8 mouse cellular contexts compared by ENCODE assay signal in the genomic region with DNA sequence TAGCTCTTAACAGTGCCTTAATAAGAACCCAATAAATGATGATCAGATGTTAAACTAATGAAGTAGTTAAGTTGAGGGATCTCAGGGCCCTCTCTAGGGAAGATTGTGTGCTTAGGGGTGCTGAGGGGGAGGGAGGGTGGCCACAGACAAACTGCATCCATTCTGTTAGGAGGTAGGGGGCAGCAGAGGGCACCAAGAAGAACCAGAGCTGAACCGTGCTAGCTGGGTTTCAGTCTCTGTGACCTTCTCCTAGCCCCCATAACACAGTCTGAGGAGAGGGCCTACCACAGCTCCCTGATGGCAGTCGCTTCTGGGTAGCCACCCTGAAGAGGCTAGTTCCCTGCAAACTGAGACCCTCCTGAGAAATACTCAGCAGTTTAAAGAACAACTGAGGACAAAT.
DNase-seq lines count a peak whose midpoint lies in the region; ATAC-seq and TF ChIP-seq lines count a peak whose summit lies in the region.
"Had no signal": no experiment of that assay in that cellular context is flagged by ENCODE, and none has a peak within 500 bp of the region (broad histone marks: within the 10 kb centered on the region; RNA-seq: fewer than 3 reads in every experiment).

No protein-coding gene starts in this region.

- no peaks in the 10 kb centered on the region for H3K9me3 ChIP-seq in hindbrain, embryonic 11.5 days (ENCODE audit: control insufficient read depth, low read length)
- H3K9me3 ChIP-seq in hindbrain, embryonic 13.5 days, result no peaks in the 10 kb centered on the region
- no peaks in the 10 kb centered on the region for H3K9me3 ChIP-seq in ES-E14 (ENCODE audit: control insufficient read depth, insufficient read depth, low read depth, low read length)
- no peaks in the 10 kb centered on the region for H3K9me3 ChIP-seq in liver, embryonic 14.5 days (ENCODE audit: control insufficient read depth, low read length)
- H3K9me3 ChIP-seq: liver, embryonic 15.5 days had no signal

- no peak overlapping the region for H3K27ac ChIP-seq in hindbrain, embryonic 11.5 days (ENCODE audit: low read depth, low read length)
- H3K27ac ChIP-seq in hindbrain, embryonic 13.5 days, result no peak overlapping the region
- H3K27ac ChIP-seq in ES-E14 (ENCODE audit: insufficient read depth, low read depth, low read length, poor library complexity, severe bottlenecking), result no peak overlapping the region
- H3K27ac ChIP-seq in liver, embryonic 14.5 days, result no peak overlapping the region
- H3K27ac ChIP-seq: liver, embryonic 15.5 days had no signal

- H3K36me3 ChIP-seq in hindbrain, embryonic 11.5 days (ENCODE audit: control insufficient read depth, insufficient read depth, low read length), result no peaks in the 10 kb centered on the region
- no peaks in the 10 kb centered on the region for H3K36me3 ChIP-seq in hindbrain, embryonic 13.5 days
- H3K36me3 ChIP-seq in ES-E14 (ENCODE audit: control insufficient read depth, insufficient read depth, low read length, poor library complexity, severe bottlenecking), result no peaks in the 10 kb centered on the region
- no peaks in the 10 kb centered on the region for H3K36me3 ChIP-seq in liver, embryonic 14.5 days (replicated peaks; ENCODE audit: control insufficient read depth, insufficient read depth, low read depth)
- H3K36me3 ChIP-seq: liver, embryonic 15.5 days had no signal

- no peaks in the 10 kb centered on the region for H3K4me1 ChIP-seq in hindbrain, embryonic 11.5 days (replicated peaks; ENCODE audit: control insufficient read depth, insufficient read depth, low read length)
- peaks cover 4% of the 10 kb centered on the region; the same call in 1 of the 2 replicates for H3K4me1 ChIP-seq in hindbrain, embryonic 13.5 days (replicated peaks)
- H3K4me1 ChIP-seq in ES-E14 (ENCODE audit: control insufficient read depth in 2 of 2, insufficient read depth in 2 of 2, low read length in 2 of 2, poor library complexity in 1 of 2), result no peaks in the 10 kb centered on the region
- no peaks in the 10 kb centered on the region for H3K4me1 ChIP-seq in liver, embryonic 14.5 days (replicated peaks; ENCODE audit: control insufficient read depth in 2 of 2, insufficient read depth in 2 of 2, low read length in 1 of 2)
- H3K4me1 ChIP-seq: liver, embryonic 15.5 days had no signal

- TF ChIP-seq CTCF in brain, embryonic 14.5 days (IDR thresholded peaks at IDR 0.05; ENCODE audit: borderline replicate concordance, extremely low read depth, insufficient read depth, insufficient read length), result peak; percentile 67
- TF ChIP-seq CTCF in liver, embryonic 14.5 days (IDR thresholded peaks at IDR 0.05; ENCODE audit: low read depth), result peak; percentile 65

- 13% methylated on average over 2 of the region's 2 CpGs for WGBS in hindbrain, embryonic 11.5 days
- WGBS in hindbrain, embryonic 13.5 days, result 8% methylated on average over 2 of the region's 2 CpGs
- WGBS in liver, embryonic 14.5 days (ENCODE audit: insufficient replicate concordance), result 23% methylated on average over 2 of the region's 2 CpGs

- no peaks in the 10 kb centered on the region; the same call in 1 of the 2 replicates for H3K27me3 ChIP-seq in hindbrain, embryonic 11.5 days (ENCODE audit: control insufficient read depth, insufficient read depth, low read length)
- H3K27me3 ChIP-seq in hindbrain, embryonic 13.5 days, result peaks cover 15% of the 10 kb centered on the region
- no peaks in the 10 kb centered on the region for H3K27me3 ChIP-seq in liver, embryonic 14.5 days (ENCODE audit: control insufficient read depth, insufficient read depth, low read length)
- H3K27me3 ChIP-seq: liver, embryonic 15.5 days had no signal

- TF ChIP-seq POLR2A in brain, embryonic 14.5 days (IDR thresholded peaks at IDR 0.05; ENCODE audit: borderline replicate concordance, extremely low read depth, insufficient read depth, insufficient read length, poor library complexity, severe bottlenecking), result no peak

- in situ Hi-C loops in ES-E14 (cut with MboI; ENCODE audit: low sequenced_read_pairs in 2 of 2, unreplicated experiment in 2 of 2), result no loop called here

- TF ChIP-seq EP300 in liver, embryonic 14.5 days (IDR thresholded peaks at IDR 0.05; ENCODE audit: low read depth), result no peak

- ATAC-seq in hindbrain, embryonic 11.5 days (ENCODE audit: low FRiP score), result 0 out of 2 replicates have a peak, but pooled peaks have one; percentile 30
- no peak for ATAC-seq in hindbrain, embryonic 13.5 days (ENCODE audit: low FRiP score)
- ATAC-seq in liver, embryonic 14.5 days (ENCODE audit: insufficient read depth), result no peak
- ATAC-seq in activated CD4-positive, CD25-positive, alpha-beta regulatory T cell, adult 4 months, result no peak

- no peak overlapping the region for H3K4me3 ChIP-seq in hindbrain, embryonic 11.5 days (ENCODE audit: low read depth, low read length)
- H3K4me3 ChIP-seq in hindbrain, embryonic 13.5 days, result no peak overlapping the region
- no peak overlapping the region for H3K4me3 ChIP-seq in ES-E14 (ENCODE audit: insufficient read depth in 1 of 2, low read depth in 1 of 2, low read length in 2 of 2, poor library complexity in 1 of 2, severe bottlenecking in 1 of 2)
- H3K4me3 ChIP-seq in liver, embryonic 14.5 days (ENCODE audit: insufficient read depth in 1 of 2, low read depth in 2 of 2, low read length in 2 of 2), result no peak overlapping the region
- H3K4me3 ChIP-seq: liver, embryonic 15.5 days had no signal

- H3K9ac ChIP-seq in hindbrain, embryonic 11.5 days (ENCODE audit: low read depth, low read length), result no peak overlapping the region
- H3K9ac ChIP-seq in hindbrain, embryonic 13.5 days, result no peak overlapping the region
- H3K9ac ChIP-seq in ES-E14 (ENCODE audit: insufficient read depth, low read depth, low read length, poor library complexity, severe bottlenecking), result no peak overlapping the region
- H3K9ac ChIP-seq in liver, embryonic 14.5 days (replicated peaks), result no peak overlapping the region
- H3K9ac ChIP-seq: liver, embryonic 15.5 days had no signal

- no peak overlapping the region for H3K4me2 ChIP-seq in hindbrain, embryonic 11.5 days (replicated peaks; ENCODE audit: low read depth, low read length)
- H3K4me2 ChIP-seq in hindbrain, embryonic 13.5 days, result no peak overlapping the region
- H3K4me2 ChIP-seq in liver, embryonic 14.5 days (ENCODE audit: low read depth), result no peak overlapping the region
- H3K4me2 ChIP-seq: liver, embryonic 15.5 days had no signal

- DNase-seq in hindbrain, embryonic 11.5 days (ENCODE audit: low spot score), result peak; percentile 51
- DNase-seq in ES-E14 (ENCODE audit: low read depth, low spot score), result no peak
- DNase-seq in brain, embryonic 14.5 days (ENCODE audit: low read depth), result peak; percentile 35
- no peak for DNase-seq in liver, embryonic 14.5 days (ENCODE audit: low read depth in 3 of 3, low spot score in 3 of 3)
- DNase-seq in thymus, postnatal 25 days, result peak; percentile 14

TF ChIP-seq in ES-E14, 5 proteins besides CTCF, POLR2A, EP300 and RAD21:
- TF ChIP-seq CHD2 (IDR thresholded peaks at IDR 0.05; ENCODE audit: low read depth, low read length) (no peak), ZC3H11A (IDR thresholded peaks at IDR 0.05; ENCODE audit: borderline replicate concordance, low read depth, low read length) (peak; percentile 8; the same call in 1 of the 2 replicates), MAFK (IDR thresholded peaks at IDR 0.05; ENCODE audit: insufficient read depth, low read depth, low read length) (no peak)
TF ChIP-seq in ES-E14: peak in this region for 1.

Comparison
In these comparisons a context has a peak if more than half of its experiments do, and no peak if none do; other contexts are left out.
1. DNase-seq: peak in hindbrain, embryonic 11.5 days (single experiment), brain, embryonic 14.5 days (single experiment) and thymus, postnatal 25 days (single experiment); none in ES-E14 (single experiment) and liver, embryonic 14.5 days (0 of 3).